Mouse (Mus musculus) MEL (cell line): ENCODE data around the gene Mapk8ip1. TPM values are rescaled to one million over a fixed set of nuclear protein-coding genes. Genes with fewer than 3 reads are reported as not detected.

Experiments
- DNase-seq: peaks from one replicate; pipeline ENCODE4 v3.0.0; 2011; ENCODE audit warnings: low read depth, low spot score
- H3K27ac ChIP-seq: 2 replicates; pipeline ENCODE4 v1.5.1; 2012; ENCODE audit warnings: low read depth, mild to moderate bottlenecking, control low read depth, low read length, moderate library complexity; ENCODE audit not compliant: control insufficient read depth
- H3K27me3 ChIP-seq, 2 experiments: fragments of 150-350 bp in 1 of 2; sonication (generic) in 1 of 2; 2 replicates each; pipeline ENCODE4 v1.6.1; 2012; ENCODE audit warnings: low read length in 2 of 2, mild to moderate bottlenecking in 2 of 2, improper control_type of control experiment in 1 of 2, moderate library complexity in 1 of 2; ENCODE audit not compliant: insufficient read depth in 2 of 2, control insufficient read depth in 1 of 2
- H3K36me3 ChIP-seq, 2 experiments: 2 replicates each; pipeline ENCODE4 v1.6.1; 2012 to 2014; ENCODE audit warnings: low read length in 2 of 2, improper control_type of control experiment in 1 of 2, inconsistent platforms in 1 of 2, mild to moderate bottlenecking in 1 of 2; ENCODE audit not compliant: insufficient read depth in 2 of 2, control insufficient read depth in 1 of 2
- H3K4me1 ChIP-seq, 2 experiments: fragments of 150-350 bp in 1 of 2; sonication (generic) in 1 of 2; 2 replicates each; pipeline ENCODE4 v1.6.1; 2012; ENCODE audit warnings: low read length in 2 of 2, improper control_type of control experiment in 1 of 2, mild to moderate bottlenecking in 1 of 2; ENCODE audit not compliant: insufficient read depth in 2 of 2, control insufficient read depth in 1 of 2
- H3K4me3 ChIP-seq, 2 experiments: fragments of 150-350 bp in 1 of 2; sonication (generic) in 1 of 2; 2 replicates each; pipeline ENCODE4 v1.5.1; 2012; ENCODE audit warnings: low read depth in 2 of 2, low read length in 2 of 2, mild to moderate bottlenecking in 2 of 2, moderate library complexity in 2 of 2, control low read depth in 1 of 2, improper control_type of control experiment in 1 of 2; ENCODE audit not compliant: control insufficient read depth in 1 of 2, insufficient read depth in 1 of 2
- H3K79me2 ChIP-seq: 2 replicates; pipeline ENCODE4 v1.6.1; 2012; ENCODE audit warnings: mild to moderate bottlenecking, low read length, moderate library complexity; ENCODE audit not compliant: control insufficient read depth, poor library complexity, insufficient read depth
- H3K9ac ChIP-seq: 2 replicates; pipeline ENCODE4 v1.6.1; 2012; ENCODE audit warnings: low read depth, mild to moderate bottlenecking, control low read depth, low read length, moderate library complexity; ENCODE audit not compliant: control insufficient read depth, poor library complexity, severe bottlenecking
- H3K9me3 ChIP-seq: fragments of 150-350 bp; sonication (generic); replicated peaks from 2 replicates; pipeline ENCODE4 v1.6.1; 2012; ENCODE audit warnings: mild to moderate bottlenecking, low read length, improper control_type of control experiment, moderate library complexity; ENCODE audit not compliant: insufficient read depth
- BHLHE40 ChIP-seq: IDR thresholded peaks from 2 replicates; pipeline ENCODE4 v1.6.1; 2012; ENCODE audit warnings: low read depth, mild to moderate bottlenecking, inconsistent platforms, low read length, improper control_type of control experiment, borderline replicate concordance
- CHD1 ChIP-seq: IDR thresholded peaks from 2 replicates; pipeline ENCODE4 v1.6.1; 2012; ENCODE audit warnings: low read depth, mild to moderate bottlenecking, inconsistent platforms, low read length, improper control_type of control experiment
- CTCF ChIP-seq, 3 experiments: IDR thresholded peaks in 2 of 3; conservative IDR thresholded peaks in 1 of 3; 2 replicates each; pipeline ENCODE4 v1.5.1; 2011 to 2012; ENCODE audit warnings: low read length in 3 of 3, low read depth in 2 of 3, mild to moderate bottlenecking in 2 of 3, improper control_type of control experiment in 1 of 3, inconsistent platforms in 1 of 3, mixed read lengths in 1 of 3, moderate library complexity in 1 of 3; ENCODE audit not compliant: control insufficient read depth in 1 of 3, insufficient read depth in 1 of 3, poor library complexity in 1 of 3, severe bottlenecking in 1 of 3
- EP300 ChIP-seq, 2 experiments: IDR thresholded peaks; 2 replicates each; pipeline ENCODE4 v1.6.1; 2011; ENCODE audit warnings: improper control_type of control experiment in 2 of 2, low read length in 2 of 2, low read depth in 1 of 2, mild to moderate bottlenecking in 1 of 2
- ETS1 ChIP-seq: IDR thresholded peaks from 2 replicates; pipeline ENCODE4 v1.6.1; 2012; ENCODE audit warnings: low read depth, mild to moderate bottlenecking, inconsistent platforms, low read length, improper control_type of control experiment, moderate library complexity
- GABPA ChIP-seq: IDR thresholded peaks from 2 replicates; pipeline ENCODE4 v1.6.1; 2012; ENCODE audit warnings: low read depth, mild to moderate bottlenecking, inconsistent platforms, low read length, improper control_type of control experiment, moderate library complexity
- GATA1 ChIP-seq: IDR thresholded peaks from 2 replicates; pipeline ENCODE4 v1.6.1; 2011; ENCODE audit warnings: low read depth, low read length, improper control_type of control experiment
- JUND ChIP-seq: IDR thresholded peaks from 2 replicates; pipeline ENCODE4 v1.6.1; 2011; ENCODE audit warnings: low read depth, mild to moderate bottlenecking, improper control_type of control experiment, low read length
- KAT2A ChIP-seq: conservative IDR thresholded peaks from 2 replicates; pipeline ENCODE4 v1.6.1; 2012; ENCODE audit warnings: low read depth, low read length, improper control_type of control experiment, inconsistent platforms
- MEF2A ChIP-seq: IDR thresholded peaks from 2 replicates; pipeline ENCODE4 v1.6.1; 2014; ENCODE audit warnings: low read depth, mild to moderate bottlenecking, inconsistent platforms, low read length, improper control_type of control experiment; ENCODE audit not compliant: poor library complexity, insufficient replicate concordance, severe bottlenecking; ENCODE audit errors: extremely low read depth
- MXI1 ChIP-seq: IDR thresholded peaks from 2 replicates; pipeline ENCODE4 v1.6.1; 2011; ENCODE audit warnings: mild to moderate bottlenecking, low read depth, low read length, improper control_type of control experiment
- MYB ChIP-seq: IDR thresholded peaks from 2 replicates; pipeline ENCODE4 v1.6.1; 2011; ENCODE audit warnings: mild to moderate bottlenecking, low read depth, low read length, improper control_type of control experiment
- NRF1 ChIP-seq: IDR thresholded peaks from 2 replicates; pipeline ENCODE4 v1.6.1; 2014; ENCODE audit warnings: low read depth, mild to moderate bottlenecking, inconsistent platforms, low read length, improper control_type of control experiment, moderate library complexity; ENCODE audit not compliant: poor library complexity, insufficient read depth, severe bottlenecking
- POLR2A ChIP-seq, 2 experiments: IDR thresholded peaks; 2 replicates each; pipeline ENCODE4 v1.6.1; 2011 to 2012; ENCODE audit warnings: low read length in 2 of 2, mild to moderate bottlenecking in 2 of 2, control low read depth in 1 of 2, improper control_type of control experiment in 1 of 2, low read depth in 1 of 2, moderate library complexity in 1 of 2; ENCODE audit not compliant: control insufficient read depth in 1 of 2, insufficient read depth in 1 of 2, poor library complexity in 1 of 2
- POLR2AphosphoS2 ChIP-seq: IDR thresholded peaks from 2 replicates; pipeline ENCODE4 v1.6.1; 2011; ENCODE audit warnings: low read length, improper control_type of control experiment
- POLR2AphosphoS5 ChIP-seq: IDR thresholded peaks from 2 replicates; pipeline ENCODE4 v1.6.1; 2012; ENCODE audit warnings: low read depth, borderline replicate concordance, mild to moderate bottlenecking, inconsistent platforms, low read length, moderate library complexity, mixed read lengths
- SIN3A ChIP-seq: IDR thresholded peaks from 2 replicates; pipeline ENCODE4 v1.6.1; 2012; ENCODE audit warnings: low read length, improper control_type of control experiment, inconsistent platforms
- SMC3 ChIP-seq: IDR thresholded peaks from 2 replicates; pipeline ENCODE4 v1.6.1; 2011; ENCODE audit warnings: low read depth, low read length, improper control_type of control experiment
- TAL1 ChIP-seq: IDR thresholded peaks from 2 replicates; pipeline ENCODE4 v1.6.1; 2012; ENCODE audit warnings: mild to moderate bottlenecking, inconsistent platforms, low read length, moderate library complexity, mixed read lengths
- USF2 ChIP-seq, 2 experiments: IDR thresholded peaks; 2 replicates each; pipeline ENCODE4 v1.6.1; 2011 to 2012; ENCODE audit warnings: improper control_type of control experiment in 2 of 2, low read length in 2 of 2, borderline replicate concordance in 1 of 2, inconsistent platforms in 1 of 2, low read depth in 1 of 2, mild to moderate bottlenecking in 1 of 2; ENCODE audit not compliant: insufficient read depth in 1 of 2
- ZC3H11A ChIP-seq: IDR thresholded peaks from 2 replicates; pipeline ENCODE4 v1.6.1; 2012; ENCODE audit warnings: low read depth, mild to moderate bottlenecking, inconsistent platforms, low read length, improper control_type of control experiment
- ZMIZ1 ChIP-seq: IDR thresholded peaks from 2 replicates; pipeline ENCODE4 v1.6.1; 2012; ENCODE audit warnings: low read depth, mild to moderate bottlenecking, inconsistent platforms, low read length, improper control_type of control experiment, moderate library complexity
- polyA plus RNA-seq, 2 experiments: library from polyadenylated mRNA; stranded (reverse) in 1 of 2; unstranded in 1 of 2; fragments of >175 nt in 1 of 2; fragments of >200 nt in 1 of 2; gene quantifications; 2 replicates each; pipeline versions ENCODE4 v1.2.1 to v1.2.4; 2012; ENCODE audit warnings: low replicate concordance in 2 of 2, low read depth in 1 of 2; ENCODE audit not compliant: insufficient read length in 2 of 2, insufficient read depth in 1 of 2, missing spikeins in 1 of 2
- total RNA-seq: library from RNA; depleted of rRNA; stranded (reverse); fragments of 300-350 nt; gene quantifications from 2 replicates; pipeline ENCODE4 v1.2.3, GENCODE M21; 2012

Gene Mapk8ip1
- total and polyA plus RNA-seq, 3 experiments: 2.5 to 3.8 TPM; not detected in 1

- Histone ChIP-seq H3K4me3 (no peak overlapping the region), H3K9me3 (no peaks in the 10 kb centered on the region), H3K79me2 (no peaks in the 10 kb centered on the region), H3K4me1 (peaks cover 9 to 21% of the 10 kb centered on the region in 2 experiments), H3K27ac (no peak overlapping the region), H3K9ac (no peak overlapping the region), H3K27me3 (no peaks in the 10 kb centered on the region), H3K36me3 (peaks cover 0 to 11% of the 10 kb centered on the region in 2 experiments; a peak in 2 of 4 replicates)
- no peak for DNase-seq
- TF ChIP-seq TAL1 (no peak), ZC3H11A (no peak), BHLHE40 (no peak), EP300 (IDR thresholded peaks at IDR 0.05; ENCODE audit: low read depth in 1 of 2, low read length in 2 of 2) (no peak), MXI1 (no peak)
These were observed 13.0 kb downstream of the Mapk8ip1 start for GRCm38 (mm10) chr2:92388081-92388517.

- Histone ChIP-seq H3K36me3 (peaks cover 0 to 11% of the 10 kb centered on the region in 2 experiments; a peak in 2 of 4 replicates), H3K9me3 (no peaks in the 10 kb centered on the region)
These were observed 13.4 kb downstream of the Mapk8ip1 start for GRCm38 (mm10) chr2:92387646-92388045.

DNA sequence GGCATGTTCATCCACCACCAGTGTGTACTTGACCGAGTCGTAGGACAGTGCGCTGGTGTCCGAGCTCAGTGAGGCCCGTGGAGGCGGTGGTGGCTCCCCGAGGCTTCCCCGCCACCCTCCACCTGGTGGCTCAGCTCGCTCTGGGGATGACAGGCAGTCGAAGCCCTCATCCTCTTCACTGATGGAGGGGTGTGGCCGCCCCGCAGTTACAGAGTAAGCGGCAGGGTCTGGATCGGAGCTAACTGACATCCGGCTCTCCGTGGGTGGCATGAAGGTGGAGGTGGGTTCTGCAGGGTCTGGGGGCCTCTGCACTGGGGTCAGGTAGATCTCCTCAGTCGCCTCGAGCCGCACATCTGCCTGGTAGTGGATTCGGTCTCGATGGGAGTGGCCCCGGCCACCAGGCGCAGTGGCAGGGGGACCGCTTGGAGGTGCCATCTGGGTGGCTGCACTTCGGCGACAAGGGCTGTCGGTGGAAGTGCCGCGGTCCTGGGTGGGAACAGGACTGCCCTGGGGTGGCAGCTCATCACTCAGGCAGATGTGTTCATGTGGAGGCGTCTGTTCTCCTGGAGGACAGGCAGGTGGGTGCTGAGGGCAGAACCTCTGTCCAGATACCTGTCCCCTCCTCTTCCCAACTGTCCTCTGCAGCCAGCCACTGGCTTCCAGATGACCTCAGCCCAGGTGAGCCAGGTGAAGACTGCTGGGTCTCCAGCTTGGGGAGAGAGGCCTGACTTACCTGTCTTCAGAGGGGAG is 14.1 kb downstream of the Mapk8ip1 start:
- H3K79me2 ChIP-seq: no peaks in the 10 kb centered on the region
- TF ChIP-seq POLR2AphosphoS2: no peak
- TF ChIP-seq KAT2A: no peak
- no peak for TF ChIP-seq SMC3
- TF ChIP-seq CTCF (IDR thresholded peaks at IDR 0.05 in 2 of 3, conservative IDR thresholded peaks at IDR 0.05 in 1 of 3; ENCODE audit: control insufficient read depth in 1 of 3, insufficient read depth in 1 of 3, low read depth in 2 of 3, low read length in 3 of 3, poor library complexity in 1 of 3, severe bottlenecking in 1 of 3): no peak
- no peak for TF ChIP-seq ZMIZ1
- no peak for TF ChIP-seq GATA1
- TF ChIP-seq NRF1: no peak
- TF ChIP-seq, all 39 proteins: peak for 0
- no peaks in the 10 kb centered on the region for H3K27me3 ChIP-seq
- no peak overlapping the region for H3K27ac ChIP-seq
- H3K36me3 ChIP-seq: peaks cover 0 to 11% of the 10 kb centered on the region in 2 experiments; a peak in 2 of 4 replicates
- no peak overlapping the region for H3K4me3 ChIP-seq
- H3K9ac ChIP-seq: no peak overlapping the region
- no peak for DNase-seq
- no peaks in the 10 kb centered on the region for H3K9me3 ChIP-seq
- H3K4me1 ChIP-seq: peaks cover 9 to 21% of the 10 kb centered on the region in 2 experiments

More at GRCm38 (mm10) chr2:92387646-92388045, 13.4 kb downstream of the Mapk8ip1 start:
- Histone ChIP-seq H3K27me3 (no peaks in the 10 kb centered on the region), H3K9ac (no peak overlapping the region), H3K4me1 (peaks cover 9 to 21% of the 10 kb centered on the region in 2 experiments), H3K27ac (no peak overlapping the region), H3K4me3 (no peak overlapping the region), H3K79me2 (no peaks in the 10 kb centered on the region)
- TF ChIP-seq ETS1 (no peak), MEF2A (no peak), SIN3A (no peak), POLR2A (IDR thresholded peaks at IDR 0.05; ENCODE audit: control insufficient read depth in 1 of 2, insufficient read depth in 1 of 2, low read depth in 1 of 2, low read length in 2 of 2, poor library complexity in 1 of 2) (no peak), USF2 (IDR thresholded peaks at IDR 0.05; ENCODE audit: borderline replicate concordance in 1 of 2, insufficient read depth in 1 of 2, low read depth in 1 of 2, low read length in 2 of 2) (no peak), ZC3H11A (no peak), JUND (no peak), MYB (no peak), GABPA (no peak), CTCF (IDR thresholded peaks at IDR 0.05 in 2 of 3, conservative IDR thresholded peaks at IDR 0.05 in 1 of 3; ENCODE audit: control insufficient read depth in 1 of 3, insufficient read depth in 1 of 3, low read depth in 2 of 3, low read length in 3 of 3, poor library complexity in 1 of 3, severe bottlenecking in 1 of 3) (no peak), BHLHE40 (no peak), POLR2AphosphoS5 (no peak), MXI1 (no peak), CHD1 (no peak), ZMIZ1 (no peak), POLR2AphosphoS2 (no peak)
- DNase-seq: no peak
